Mouse (Mus musculus) gonadal fat pad, adult 2 months (tissue): ENCODE measurements around the gene Smug1. TPM values are rescaled to one million over a fixed set of nuclear protein-coding genes. Genes with fewer than 3 reads are reported as not detected.

ENCODE experiments used
- DNase-seq: peaks from one replicate; pipeline ENCODE4 v3.0.0-alpha.2; 2012; ENCODE audit warnings: low read depth
- polyA plus RNA-seq: library from polyadenylated mRNA; depleted of rRNA; stranded (reverse); fragments of >200 nt; gene quantifications from 2 replicates; pipeline ENCODE4 v1.2.3, GENCODE M21; 2012

Smug1 gene
- polyA plus RNA-seq, 1 experiment: 16.1 TPM

DNA sequence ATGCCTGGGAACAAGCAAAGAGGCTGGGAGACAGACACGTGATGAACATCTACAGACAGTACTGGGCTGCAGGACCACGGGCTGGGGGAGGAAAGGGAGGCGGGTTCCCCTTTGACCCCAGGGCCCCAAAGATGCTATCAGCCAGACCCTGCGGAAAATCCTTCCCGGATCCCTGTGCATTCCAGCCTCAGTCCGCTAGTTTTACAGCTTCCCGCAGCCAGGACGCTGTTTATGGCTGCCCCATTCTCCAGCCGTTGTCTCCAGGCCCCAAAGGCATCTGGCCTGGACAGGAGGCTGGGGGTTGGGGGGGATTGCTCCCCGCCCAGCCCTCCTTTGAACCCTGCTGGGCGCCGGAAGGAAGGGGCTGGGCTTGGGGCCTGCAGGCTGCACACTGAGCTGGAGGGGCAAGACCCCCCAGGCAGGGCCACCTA is 10.7 kb upstream of the Smug1 start:
- DNase-seq: no peak

DNA sequence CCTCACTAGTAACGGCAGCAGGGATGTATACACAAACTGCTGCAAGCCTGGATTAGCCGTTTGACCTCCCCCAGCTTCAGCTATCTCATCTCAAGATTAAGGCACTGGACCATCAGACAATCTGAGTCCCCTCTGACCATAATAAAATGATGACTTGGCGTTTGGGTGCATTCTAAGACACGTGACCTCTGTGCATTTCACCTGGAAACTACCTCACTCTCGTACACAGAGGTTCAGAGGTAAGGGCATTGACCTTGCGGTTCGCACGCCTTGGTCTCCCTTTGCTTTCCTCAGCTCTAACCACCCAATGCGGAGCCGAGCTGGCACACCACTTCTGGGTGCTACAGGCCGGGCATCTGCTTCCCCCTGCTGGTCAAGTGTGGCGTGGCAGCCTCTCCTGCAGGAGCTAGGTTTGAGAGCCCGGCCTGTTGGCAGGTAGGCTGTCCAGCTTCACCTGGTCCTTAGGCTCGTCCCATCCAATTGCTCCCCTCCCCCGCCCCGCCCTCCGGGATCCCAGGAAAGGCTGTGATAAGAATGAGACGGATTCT is 10.1 kb upstream of the Smug1 start:
- DNase-seq: no peak

DNA sequence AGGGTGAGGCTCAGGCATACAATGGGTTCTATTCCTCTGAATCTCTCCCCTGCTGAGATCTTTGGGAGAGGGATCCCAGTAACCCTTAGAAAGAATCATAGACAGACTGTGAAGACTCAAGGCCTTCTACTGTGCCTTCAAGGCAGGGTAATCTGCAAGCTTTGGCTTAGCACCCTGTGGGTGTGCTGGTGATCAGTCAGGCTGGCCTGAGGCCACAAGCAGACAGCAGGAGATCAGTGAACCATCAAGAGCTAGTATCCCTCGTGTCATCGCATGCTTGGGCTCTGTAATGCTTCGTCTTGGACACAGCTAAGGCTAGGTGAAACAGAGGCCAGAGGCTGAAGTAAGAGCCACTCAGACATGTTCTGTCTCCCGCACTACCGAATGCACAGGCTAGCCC is 6.4 kb upstream of the Smug1 start:
- no peak for DNase-seq

DNA sequence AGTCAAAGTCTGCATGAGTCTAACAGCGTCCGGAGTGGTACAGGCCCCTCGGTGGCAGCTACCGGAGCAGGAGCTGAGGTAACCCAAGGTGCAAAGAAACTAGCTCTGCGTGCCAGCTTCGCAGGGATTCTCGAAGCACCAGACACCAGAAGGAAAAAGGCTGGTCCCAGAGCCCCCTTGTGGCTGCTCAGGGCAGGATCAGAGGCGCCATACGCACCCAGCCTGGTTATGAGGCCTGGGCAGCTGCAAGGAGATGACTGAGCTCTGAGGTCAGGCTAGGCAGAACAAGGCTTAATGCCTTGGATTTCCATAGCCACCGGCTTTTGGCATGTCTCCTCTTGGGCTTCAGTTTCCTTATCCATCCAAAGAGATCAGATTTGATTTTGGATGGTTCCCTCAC is 5.6 kb upstream of the Smug1 start:
- DNase-seq: peak; percentile 50

DNA sequence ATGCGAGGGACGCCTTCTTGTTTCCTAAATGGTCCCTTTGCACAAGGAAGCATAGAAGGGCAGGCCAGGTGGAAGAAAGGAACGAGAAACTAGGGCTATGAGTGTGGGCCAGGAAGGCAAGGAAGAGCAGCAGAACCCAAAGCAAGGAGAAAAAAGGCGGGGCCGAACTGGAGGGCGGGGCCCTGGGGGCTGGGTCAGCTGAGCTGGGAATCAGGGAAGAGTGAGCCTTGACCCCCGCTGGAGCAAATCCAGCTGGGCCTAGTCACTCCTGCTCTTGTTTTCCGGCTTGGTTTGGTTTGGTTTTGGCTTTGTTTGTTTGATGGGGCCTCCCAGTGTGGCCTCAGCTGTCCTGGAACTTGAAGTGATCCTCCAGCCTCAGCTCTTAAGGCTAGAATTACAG is 4.4 kb upstream of the Smug1 start:
- DNase-seq: no peak

DNA sequence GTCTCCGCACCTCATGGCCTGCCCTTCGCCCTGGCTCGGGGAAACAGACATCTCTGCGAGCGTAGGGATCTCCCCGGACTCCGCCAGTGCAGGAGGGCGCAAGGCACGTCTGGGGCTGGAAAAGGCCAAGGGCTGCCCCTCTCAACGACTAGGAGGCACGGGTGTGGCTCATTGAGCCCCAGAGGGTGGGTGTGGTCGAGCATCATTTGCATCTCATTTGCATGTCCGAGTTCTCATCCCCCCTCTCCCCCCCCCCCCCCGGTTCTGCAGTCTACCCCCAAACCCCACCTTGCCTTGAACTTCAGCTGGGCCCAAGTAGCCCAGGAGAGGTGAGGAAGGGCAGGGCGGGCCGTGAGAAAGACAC is 3.4 kb upstream of the Smug1 start:
- DNase-seq: no peak

DNA sequence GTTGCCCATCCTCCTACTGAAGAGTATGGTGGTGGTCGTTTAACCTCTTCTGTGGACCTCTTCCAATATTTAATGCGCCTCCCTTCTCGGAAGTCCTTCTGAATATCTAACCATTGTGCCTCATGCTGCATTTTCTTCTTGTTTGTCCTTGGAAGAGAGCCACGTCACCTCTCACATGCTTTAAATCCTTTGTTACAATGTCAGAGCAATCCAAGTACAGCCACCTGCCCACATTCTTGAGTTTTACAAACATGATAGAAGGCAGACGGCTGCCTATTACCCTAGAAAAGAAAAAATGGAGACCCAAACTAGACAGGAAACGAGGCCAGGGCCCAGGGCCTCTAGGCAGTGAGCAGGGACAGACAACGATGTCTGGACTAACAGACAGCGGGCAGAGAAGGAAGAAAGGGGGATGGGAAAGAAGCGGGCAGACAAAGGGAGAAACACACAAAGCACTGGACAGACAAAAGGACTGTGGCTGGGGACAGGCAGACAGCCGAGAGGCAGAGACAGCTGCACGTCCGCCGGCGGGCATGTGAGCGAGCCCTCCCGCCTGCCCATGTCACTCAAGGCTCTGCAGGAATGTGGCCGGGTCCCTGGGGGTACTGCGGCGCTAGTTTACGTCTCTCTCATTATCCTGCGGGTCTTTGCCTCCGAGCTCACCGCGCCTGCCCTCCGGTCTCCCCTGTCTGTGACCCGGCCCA is 2.9 kb upstream of the Smug1 start:
- DNase-seq: no peak

DNA sequence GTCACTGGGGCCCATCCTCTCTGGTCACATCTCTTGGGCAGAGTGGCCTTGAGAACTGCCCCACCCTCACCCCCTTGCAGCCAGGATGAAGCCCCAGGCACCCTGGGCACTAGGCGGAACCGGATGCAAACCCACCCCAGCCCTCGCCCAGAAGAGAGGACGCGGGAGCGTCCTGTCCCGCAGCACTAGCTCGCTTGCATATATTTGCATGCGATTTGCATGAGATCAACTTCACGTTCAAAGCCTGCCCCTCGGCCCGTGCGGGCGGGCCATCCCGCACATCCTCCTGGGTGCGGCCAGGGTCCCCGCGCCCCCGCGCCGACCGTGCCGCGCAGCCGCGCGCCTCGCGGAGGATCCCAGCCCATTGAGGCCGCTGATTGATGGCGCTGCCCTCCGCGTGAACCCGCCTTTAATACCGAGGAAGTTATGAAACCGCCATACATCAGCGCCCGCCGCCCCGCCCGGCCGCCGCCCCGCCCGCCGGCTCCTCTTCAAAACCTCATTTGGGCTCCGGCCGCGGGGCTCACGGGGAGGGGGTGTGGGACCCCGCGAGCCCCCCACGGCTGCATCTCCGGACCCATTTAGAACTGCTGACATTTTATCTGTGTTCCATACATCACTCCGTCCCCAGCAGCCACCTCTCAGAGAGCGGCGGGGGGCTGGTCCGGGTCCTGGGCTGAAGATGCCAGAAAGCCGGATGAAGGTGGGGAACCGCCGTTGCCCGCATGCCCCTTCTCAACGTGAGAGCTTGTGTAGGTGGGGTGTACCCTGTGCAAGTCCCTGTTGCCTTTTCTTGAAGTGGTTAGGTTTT is 2.1 kb upstream of the Smug1 start:
- no peak for DNase-seq

DNA sequence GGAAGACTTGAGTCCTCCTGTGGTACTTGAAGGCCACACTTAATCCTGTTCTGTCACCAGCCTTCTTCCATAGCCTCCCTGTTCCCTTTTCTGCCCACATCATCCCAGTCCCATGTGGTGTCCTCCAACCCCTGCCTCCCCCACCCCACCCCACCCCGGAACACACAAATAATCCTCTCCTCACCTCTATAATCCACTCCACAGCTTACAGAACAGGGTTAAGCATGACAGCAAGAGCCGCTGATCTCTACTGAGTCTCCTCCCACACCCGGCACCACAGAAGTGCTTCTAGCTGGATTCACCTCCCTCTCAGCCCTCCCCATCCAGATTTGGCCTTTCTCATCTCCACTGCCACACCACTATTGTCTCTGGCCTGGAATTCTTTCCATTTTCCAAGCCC is 894 bp upstream of the Smug1 start:
- DNase-seq: no peak

DNA sequence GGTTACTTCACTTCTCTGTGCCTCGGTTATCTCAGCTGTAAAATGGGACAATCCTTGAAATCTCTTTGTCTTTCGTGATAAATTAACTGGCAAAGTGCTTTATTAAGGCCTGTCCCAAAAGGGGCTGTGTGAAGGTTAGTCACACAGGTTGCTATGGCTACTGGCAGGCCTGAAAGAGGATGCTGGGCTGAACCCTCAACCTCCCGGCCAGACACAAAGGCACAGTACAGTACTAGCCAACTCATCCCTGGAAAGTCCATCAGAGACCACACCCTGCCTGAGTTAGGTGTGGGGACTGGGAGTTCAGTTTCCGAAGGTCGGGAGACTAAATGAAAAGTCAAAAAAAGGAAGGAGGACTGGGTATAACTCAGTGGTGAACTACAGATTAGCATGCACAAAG is 968 bp downstream of the Smug1 start:
- no peak for DNase-seq

DNA sequence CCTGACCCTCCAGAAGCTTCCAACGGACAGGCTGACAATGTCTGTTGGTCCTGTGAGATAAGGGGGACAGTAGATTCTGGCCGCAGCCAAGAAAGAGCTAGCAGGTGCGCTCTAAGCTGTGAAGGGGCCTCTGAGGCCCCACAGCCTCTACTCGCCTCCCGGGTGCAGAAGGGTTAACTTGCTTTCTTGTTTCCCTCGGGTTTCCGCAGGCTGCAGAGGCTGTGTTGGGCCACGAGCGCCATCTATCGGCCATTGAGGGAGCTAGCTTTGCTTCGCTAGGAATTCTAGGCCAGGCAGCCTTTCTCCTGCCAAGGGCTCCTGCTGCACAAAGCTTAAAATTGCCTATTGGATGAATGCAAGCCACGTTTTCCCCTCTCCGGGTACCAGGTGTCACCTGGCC is 1.5 kb downstream of the Smug1 start:
- no peak for DNase-seq

DNA sequence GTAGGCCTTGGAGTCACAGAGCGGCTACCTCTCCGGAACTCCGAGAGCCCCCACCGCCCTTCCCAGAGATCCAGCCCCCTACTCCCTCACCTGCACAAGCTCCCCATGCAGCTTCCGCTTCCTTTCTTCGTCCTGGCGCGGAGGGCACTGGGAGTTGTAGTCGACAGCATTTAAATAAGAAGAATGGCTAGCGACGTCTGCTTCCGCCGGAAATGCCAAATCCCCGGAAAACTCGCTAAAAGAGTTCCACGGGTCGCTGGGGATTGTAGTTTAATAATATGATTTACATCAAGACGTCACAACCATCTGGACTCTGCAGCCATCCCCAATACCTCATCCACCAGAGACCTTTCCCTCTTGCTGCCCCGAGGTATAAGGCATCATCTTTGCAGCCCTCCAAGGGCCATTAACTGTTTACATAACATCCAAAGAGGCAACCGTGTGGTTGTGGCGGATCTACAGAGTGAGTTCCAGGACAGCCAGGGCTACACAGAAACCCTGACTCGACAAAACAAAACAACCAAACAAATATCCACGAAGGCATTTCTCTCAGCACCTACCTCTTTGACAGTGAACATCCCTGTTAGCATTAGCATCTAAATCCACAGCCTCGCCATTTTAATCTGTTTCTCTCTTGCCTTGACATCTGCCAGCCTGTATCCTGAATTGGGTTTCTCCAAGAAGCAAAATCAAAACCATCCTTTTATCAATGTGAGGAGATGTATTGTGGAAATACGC is 3.5 kb downstream of the Smug1 start:
- DNase-seq: peak; percentile 41

DNA sequence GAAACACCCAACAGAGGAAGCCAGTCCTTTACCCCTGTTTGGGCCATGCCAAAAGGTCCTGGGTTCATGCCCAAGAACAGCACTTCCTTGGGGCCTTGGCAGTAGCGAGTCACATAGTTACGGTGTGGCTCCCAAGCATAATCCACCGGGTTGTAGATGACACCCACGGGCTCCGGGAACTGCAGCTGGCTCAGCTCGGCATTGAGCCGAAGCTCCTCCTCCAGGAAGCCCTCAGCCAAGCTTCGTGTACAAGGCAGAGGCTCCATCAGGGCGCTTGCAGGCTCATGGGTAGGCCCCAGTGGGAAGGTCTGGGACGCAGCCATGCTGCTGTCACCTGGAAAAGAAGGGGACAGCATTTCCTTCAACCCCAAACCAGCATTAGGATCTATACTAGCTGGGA is 9.3 kb downstream of the Smug1 start:
- peak; percentile 36 for DNase-seq

DNA sequence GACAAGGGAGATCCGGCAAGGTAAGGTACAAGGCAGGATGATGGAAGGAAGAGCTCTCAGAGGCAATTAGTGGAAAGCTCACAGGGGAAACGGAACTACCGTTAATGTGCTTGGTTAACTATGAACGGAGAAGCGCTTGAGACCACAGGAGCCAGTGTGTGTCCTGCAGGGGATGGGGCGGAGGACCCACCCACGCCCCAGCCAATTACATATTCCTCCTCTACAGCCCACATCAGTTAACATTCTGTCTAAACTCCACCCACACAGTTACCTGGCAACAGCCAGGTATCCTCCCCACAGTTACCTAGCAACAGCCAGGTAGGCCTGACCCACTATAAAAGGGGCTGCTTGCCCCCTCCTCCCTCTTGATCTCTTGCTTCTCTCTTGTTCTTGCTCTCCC is 10.0 kb downstream of the Smug1 start:
- no peak for DNase-seq

DNA sequence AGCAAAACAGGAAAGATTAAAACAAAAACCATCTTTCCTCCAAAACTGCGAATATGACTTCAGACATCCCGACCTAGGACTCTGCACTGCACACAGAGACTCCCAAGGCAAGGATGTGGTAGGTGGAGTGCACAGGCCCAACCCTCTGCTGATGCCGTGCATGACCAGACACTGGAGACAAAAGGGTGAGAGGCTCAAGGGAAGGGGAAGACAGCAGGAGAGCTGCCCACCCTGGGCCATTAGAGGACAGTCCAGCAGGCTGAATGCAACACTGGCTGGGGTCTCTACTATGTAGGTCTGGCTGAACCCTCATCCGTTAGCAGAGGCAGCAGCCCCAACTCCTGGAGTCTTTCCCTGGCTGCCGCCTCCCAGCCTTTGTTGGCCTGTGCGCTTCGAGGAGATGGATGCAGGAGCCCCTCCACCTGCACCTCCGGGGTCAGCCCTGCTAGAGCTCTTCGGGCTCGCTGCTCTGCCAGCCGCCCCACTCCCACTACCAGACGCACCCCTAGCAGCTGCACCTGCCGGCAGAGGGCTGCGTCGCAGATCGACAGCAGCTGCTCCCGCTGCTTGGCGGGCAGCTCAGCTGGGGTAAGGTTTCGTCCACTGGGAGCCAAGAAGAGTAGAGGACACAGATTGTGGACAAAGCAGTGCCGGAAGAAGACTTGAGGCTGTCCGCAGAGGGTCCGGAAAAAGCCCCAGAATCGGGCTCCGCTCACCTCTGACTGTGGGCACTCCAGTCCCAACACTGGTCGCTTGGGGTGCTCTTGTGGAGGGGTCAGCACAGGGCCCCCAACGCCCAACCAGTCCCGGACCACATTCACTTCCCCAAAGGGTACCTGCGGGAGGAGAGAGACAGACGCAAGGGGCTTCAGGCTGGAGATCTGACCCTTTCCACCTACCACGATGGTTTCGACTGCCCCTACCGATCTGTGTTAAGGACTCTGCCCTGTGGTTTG is 11.2 kb downstream of the Smug1 start:
- no peak for DNase-seq

DNA sequence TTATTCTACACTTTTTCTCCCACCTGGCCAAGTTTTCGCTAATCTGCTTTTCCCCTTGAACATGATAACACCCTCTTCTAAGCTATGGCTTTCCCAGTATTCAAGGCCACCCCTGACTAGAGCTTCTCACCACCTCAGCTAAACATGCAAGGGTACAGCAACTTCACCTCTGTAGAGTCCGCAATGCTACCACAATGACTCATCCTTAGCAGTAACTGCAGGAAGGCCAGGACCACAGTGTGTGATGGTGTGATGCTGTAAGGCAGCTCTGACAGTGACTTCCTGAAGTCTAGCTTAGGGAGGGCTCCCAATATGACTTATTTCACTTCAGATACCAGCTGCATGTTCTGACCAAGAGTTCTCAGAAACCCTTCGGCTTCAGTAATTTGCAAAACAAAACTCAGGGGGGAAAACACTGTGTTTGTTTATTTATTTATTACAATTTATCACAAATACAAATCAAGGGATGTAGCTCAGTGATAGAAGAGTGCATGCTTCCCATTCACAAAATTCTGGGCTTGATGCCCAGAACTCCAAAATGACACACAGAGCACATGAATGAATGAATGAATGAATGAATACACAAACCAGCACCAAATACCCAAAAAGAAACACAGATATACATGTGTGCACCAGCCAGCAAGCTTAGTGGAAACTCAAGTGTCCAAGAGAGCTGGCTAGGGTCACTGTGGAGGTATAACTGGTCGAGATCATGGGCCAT is 13.8 kb downstream of the Smug1 start:
- DNase-seq: no peak

DNA sequence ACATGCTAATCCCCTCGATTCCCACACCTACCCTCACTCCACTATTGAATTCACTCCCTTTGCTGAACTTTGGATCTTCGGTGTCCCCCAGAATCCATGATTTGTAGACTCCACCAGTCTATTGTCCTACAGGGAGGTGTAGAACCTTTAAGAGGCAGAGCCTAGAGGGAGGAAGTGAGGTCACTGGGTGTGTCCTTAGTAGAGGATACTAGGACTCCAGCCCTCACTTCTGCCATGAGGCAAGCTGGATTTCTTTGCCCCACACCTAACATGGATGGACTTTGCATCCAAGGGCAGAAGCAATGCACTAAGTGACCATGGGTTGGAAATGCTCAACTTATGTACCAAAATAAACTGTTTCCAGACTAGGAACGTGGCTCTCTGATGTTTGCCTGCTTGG is 14.5 kb downstream of the Smug1 start:
- DNase-seq: no peak

DNA sequence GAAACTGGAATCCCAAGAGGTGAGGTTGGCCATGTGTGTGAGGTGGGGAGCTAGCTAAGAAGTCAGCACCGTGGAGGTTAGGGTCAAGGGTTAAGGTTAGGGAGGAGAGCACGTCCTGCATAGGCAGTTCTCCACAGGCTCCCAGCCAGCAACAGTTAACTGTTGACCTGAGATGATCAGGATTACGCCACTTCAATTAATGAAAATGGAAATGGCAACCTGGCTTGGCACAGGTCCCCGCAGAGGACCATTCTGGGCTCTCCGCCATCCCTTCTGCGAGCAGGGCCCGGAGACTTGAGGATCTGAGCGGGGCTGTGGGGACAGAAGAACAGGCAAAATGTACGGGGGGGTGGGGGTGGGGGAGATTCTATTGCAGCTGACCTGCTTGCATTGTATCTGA is 19.1 kb downstream of the Smug1 start:
- no peak for DNase-seq

DNA sequence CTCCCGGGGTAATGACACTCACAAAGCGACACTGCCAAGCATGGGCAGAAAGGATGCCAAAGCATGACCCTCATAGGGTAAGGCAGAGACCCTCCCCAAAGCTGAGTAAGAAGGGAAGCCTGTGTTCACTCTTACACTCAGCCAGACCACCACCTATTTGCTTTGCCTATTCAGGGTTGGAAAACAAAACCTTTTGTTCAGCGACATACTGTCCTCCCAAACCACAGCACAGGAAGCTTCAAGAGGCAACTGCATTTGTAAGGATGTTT is 19.5 kb downstream of the Smug1 start:
- DNase-seq: no peak

DNA sequence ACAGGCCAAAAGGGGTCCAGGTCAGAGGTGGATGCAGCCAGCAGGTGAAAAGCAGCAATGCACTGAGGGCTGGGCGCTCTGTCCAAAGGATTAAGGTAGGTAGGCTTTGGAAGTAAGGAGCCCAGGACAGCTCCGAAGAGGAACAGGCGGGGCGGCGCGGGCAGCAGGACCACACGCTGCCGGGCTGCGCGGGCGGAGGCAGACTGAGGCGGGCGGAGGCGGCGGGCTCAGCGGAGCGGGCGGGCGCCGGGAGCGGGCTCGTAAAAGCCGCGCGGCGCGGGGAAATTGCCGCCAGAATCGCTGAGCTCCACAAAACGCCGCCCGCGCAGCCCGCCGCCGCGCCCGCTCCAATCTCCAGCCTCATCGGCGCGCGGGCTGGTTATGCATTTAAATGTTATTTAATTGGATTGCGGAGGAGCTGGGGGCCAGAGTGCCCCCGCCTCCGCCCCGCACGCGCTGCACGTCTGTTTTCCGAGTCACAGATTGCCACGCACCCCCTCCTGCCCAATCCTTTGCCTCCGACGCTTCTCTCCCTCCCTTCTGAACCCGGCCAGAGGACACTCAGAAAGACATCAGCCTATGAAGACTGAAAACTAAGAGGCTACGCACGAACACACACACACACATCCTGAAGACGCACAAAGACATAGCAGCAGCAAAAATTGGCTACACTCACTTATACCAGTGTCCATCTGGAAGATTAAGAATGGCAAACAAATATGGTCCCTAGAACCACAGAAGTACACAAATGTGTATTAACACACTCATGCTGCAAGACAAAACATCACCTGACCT is 20.1 kb downstream of the Smug1 start:
- DNase-seq: no peak
